Mouse (Mus musculus) hindbrain, embryonic 11.5 days (tissue): ENCODE data around the gene Fam161a. TPM values are rescaled to one million over a fixed set of nuclear protein-coding genes. Genes with fewer than 3 reads are reported as not detected.
A peak's percentile ranks its signal among the peaks of the same experiment; 100 is the strongest.

Experiments used
- ATAC-seq: fragments of 200-750 bp; cut with Nextera tagmentation; 2 replicates; pipeline ENCODE4 v1.8.0; 2017; ENCODE audit warnings: mild to moderate bottlenecking, moderate TSS enrichment, moderate library complexity; ENCODE audit not compliant: low FRiP score
- DNase-seq: peaks from one replicate; pipeline ENCODE4 v3.0.0-alpha.2; 2015; ENCODE audit warnings: low spot score
- H3K27ac ChIP-seq: fragments of 300-500 bp; sonication (generic); 2 replicates; pipeline ENCODE4 v1.5.1; 2014; ENCODE audit warnings: mild to moderate bottlenecking, low read depth, low read length
- H3K27me3 ChIP-seq: fragments of 300-500 bp; sonication (generic); 2 replicates; pipeline ENCODE4 v1.6.1; 2014; ENCODE audit warnings: mild to moderate bottlenecking, low read length, moderate library complexity, mixed read lengths; ENCODE audit not compliant: control insufficient read depth, insufficient read depth
- H3K36me3 ChIP-seq: fragments of 300-500 bp; sonication (generic); 2 replicates; pipeline ENCODE4 v1.6.1; 2014; ENCODE audit warnings: mild to moderate bottlenecking, low read length, moderate library complexity, mixed read lengths; ENCODE audit not compliant: control insufficient read depth, insufficient read depth
- H3K4me1 ChIP-seq: fragments of 300-500 bp; sonication (generic); replicated peaks from 2 replicates; pipeline ENCODE4 v1.6.1; 2014; ENCODE audit warnings: low read length, mixed read lengths; ENCODE audit not compliant: control insufficient read depth, insufficient read depth
- H3K4me2 ChIP-seq: fragments of 300-500 bp; sonication (generic); replicated peaks from 2 replicates; pipeline ENCODE4 v1.6.1; 2014; ENCODE audit warnings: mild to moderate bottlenecking, low read depth, low read length
- H3K4me3 ChIP-seq: fragments of 300-500 bp; sonication (generic); 2 replicates; pipeline ENCODE4 v1.5.1; 2014; ENCODE audit warnings: low read depth, low read length
- H3K9ac ChIP-seq: fragments of 300-500 bp; sonication (generic); 2 replicates; pipeline ENCODE4 v1.6.1; 2014; ENCODE audit warnings: low read depth, low read length
- H3K9me3 ChIP-seq: fragments of 300-500 bp; sonication (generic); 2 replicates; pipeline ENCODE4 v1.6.1; 2016; ENCODE audit warnings: low read length; ENCODE audit not compliant: control insufficient read depth
- WGBS: fragments of 180-500 bp; shearing (Covaris S2); extraction: QIAGEN DNeasy Blood & Tissue Kit; methylation state at CpG from one replicate; pipeline ENCODE4 v1.1.7; 2014; 5-methylcytosine and 5-hydroxymethylcytosine counted together
- polyA plus RNA-seq: library from polyadenylated mRNA; unstranded; fragments of >200 nt; fragmentation: Nextera tagmentation; extraction: Ambion mirVana; gene quantifications from 2 replicates; pipeline ENCODE4 v1.2.1, GENCODE M21; 2014

Fam161a gene
- polyA plus RNA-seq, 1 experiment from 2014 or later: 6.9 TPM

DNA sequence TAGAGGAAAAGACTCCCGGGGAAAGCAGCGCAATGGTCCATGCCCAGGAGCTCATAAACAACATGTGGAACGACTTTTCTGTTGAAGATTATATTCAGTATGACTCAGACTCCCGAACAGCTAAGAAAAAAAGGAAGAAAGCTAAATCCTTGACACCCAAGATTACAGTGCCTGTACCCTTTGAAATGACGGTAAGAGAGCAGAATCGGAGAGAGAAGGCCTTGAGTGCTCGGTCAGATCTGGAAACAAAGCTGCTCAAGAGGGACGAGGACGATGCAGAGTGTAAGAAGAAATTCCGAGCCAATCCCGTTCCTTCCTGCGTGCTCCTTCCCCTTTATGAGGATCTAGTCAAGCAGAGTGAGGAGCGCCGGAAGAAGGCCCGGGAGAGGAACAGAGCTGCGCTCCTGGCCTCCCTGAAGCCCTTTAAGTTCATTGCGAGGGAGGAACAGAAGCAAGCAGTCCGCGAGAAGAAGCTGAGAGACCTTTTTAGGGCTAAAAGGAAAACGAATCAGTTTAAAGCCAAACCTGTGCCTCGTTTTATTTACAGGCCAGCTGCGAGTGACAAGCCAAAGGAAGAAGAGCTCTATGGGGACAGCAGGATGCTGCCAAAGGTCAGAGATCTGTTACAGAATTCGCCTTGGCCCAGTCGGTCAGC is 12.9 kb downstream of the Fam161a start:
- WGBS: 66% methylated on average over 24 of the region's 24 CpGs
- no peaks in the 10 kb centered on the region for H3K36me3 ChIP-seq
- H3K4me1 ChIP-seq: no peaks in the 10 kb centered on the region
- no peaks in the 10 kb centered on the region for H3K9me3 ChIP-seq
- DNase-seq: no peak
- no peak for ATAC-seq
- H3K4me2 ChIP-seq: no peak overlapping the region
- no peaks in the 10 kb centered on the region for H3K27me3 ChIP-seq
- H3K4me3 ChIP-seq: no peak overlapping the region
- H3K9ac ChIP-seq: no peak overlapping the region
- no peak overlapping the region for H3K27ac ChIP-seq

DNA sequence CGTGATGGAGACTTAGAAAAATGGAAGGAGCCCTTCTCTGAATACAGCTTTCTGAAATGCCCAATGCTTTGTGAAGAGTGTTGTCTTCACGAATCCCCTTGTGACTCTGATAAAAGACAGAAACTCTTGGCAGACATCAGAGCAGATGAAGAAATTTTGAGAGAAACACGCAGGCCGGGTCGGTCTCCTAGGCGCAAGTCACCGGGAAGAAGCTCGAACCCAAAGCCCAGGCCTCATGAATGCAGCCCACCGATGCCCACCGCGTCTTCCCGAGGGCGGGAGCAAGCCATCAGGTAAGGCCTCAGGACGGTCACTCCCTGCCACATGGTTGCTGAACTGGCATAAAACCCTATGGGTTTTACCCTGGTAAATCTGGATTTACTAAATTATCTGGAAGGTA is 13.5 kb downstream of the Fam161a start:
- Histone ChIP-seq H3K4me3 (no peak overlapping the region), H3K4me1 (no peaks in the 10 kb centered on the region), H3K9me3 (no peaks in the 10 kb centered on the region), H3K4me2 (no peak overlapping the region), H3K27me3 (no peaks in the 10 kb centered on the region), H3K9ac (no peak overlapping the region), H3K27ac (no peak overlapping the region), H3K36me3 (no peaks in the 10 kb centered on the region)
- ATAC-seq (no peak), DNase-seq (no peak)
- 91% methylated on average over 14 of the region's 14 CpGs for WGBS

DNA sequence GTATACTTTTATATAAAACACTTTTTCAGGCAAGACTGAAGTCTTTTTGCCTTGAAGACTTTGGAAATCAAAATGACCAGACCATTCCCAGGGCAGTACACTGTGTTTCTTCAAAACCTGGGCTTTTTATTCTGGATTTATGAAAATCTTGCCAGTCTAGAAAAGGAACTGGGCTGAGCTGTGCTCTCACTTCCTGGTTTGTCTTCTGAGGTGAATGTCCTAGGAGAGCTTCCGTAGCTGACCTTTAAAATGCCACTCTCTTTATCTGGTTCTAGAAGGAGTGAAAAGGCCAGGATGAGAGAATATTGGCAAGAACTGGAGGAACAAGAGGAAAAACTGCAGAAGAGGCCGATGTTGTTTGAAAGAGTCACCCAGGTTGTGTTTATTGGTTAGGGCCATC is 15.8 kb downstream of the Fam161a start:
- Histone ChIP-seq H3K36me3 (no peaks in the 10 kb centered on the region), H3K4me3 (no peak overlapping the region), H3K4me1 (no peaks in the 10 kb centered on the region), H3K9me3 (no peaks in the 10 kb centered on the region), H3K27me3 (no peaks in the 10 kb centered on the region), H3K9ac (no peak overlapping the region), H3K4me2 (no peak overlapping the region), H3K27ac (no peak overlapping the region)
- 89% methylated on average over 2 of the region's 2 CpGs for WGBS
- DNase-seq: no peak
- no peak for ATAC-seq

DNA sequence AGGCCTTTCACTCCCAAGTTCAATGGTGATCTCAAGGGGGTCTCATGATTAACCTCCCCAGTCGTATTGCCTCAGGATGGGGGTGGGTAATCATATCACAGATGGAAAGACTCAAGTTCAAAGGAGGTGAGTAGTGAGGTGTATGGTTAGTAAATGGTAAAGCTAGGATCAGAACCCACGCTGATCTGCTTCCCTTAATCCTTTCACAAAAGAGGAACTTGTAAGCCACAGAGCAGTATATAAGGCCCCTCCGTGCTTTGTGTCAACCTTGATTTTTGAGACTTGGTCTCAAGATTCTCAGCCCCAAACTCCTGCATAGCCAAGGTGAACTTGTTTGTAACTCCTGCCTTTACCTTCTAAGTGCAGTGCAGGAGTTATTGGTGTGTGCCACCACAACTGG is 16.8 kb downstream of the Fam161a start:
- Histone ChIP-seq H3K27me3 (no peaks in the 10 kb centered on the region), H3K27ac (no peak overlapping the region), H3K4me1 (no peaks in the 10 kb centered on the region), H3K9ac (no peak overlapping the region), H3K4me3 (no peak overlapping the region), H3K9me3 (no peaks in the 10 kb centered on the region), H3K4me2 (no peak overlapping the region), H3K36me3 (no peaks in the 10 kb centered on the region)
- ATAC-seq (no peak), DNase-seq (no peak)
- 81% methylated on average over 3 of the region's 3 CpGs for WGBS

DNA sequence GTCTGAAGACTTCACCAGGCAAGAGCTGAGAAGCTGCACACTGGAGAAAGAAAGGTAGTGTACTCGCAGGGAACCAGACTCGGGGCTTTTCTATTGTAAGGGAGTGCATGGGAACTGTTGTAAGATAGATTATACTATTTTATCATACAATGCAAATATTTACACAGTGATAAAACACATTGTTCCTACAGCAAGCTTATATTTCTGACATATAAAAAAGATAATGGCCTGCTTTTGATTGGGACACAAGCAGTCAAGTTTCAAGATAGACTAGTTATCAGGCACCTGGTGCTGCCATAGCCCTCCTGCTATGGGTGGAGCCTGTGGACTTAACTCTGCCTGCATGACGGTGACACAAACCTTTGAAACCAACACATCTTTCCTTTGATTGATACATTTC is 21.6 kb downstream of the Fam161a start:
- no peak overlapping the region for H3K9ac ChIP-seq
- H3K36me3 ChIP-seq: no peaks in the 10 kb centered on the region

DNA sequence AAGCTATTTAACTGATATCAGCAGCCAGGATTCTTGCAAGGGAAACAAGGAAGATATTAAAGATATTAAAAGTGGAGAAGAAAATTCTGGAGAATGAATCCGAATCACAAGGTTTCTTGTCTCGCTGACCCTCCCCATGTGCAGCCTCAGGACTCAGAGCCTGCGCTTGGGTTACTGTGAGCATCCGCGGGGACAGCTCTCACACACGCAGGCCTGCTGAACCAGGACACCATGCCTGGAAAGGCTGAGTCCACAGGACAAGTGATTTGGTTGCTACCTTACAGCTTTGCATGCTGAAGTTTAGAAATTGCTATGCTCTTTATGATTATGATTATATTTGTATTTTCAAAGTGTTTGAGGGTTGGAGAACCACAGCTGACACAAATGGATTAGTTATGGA is 22.1 kb downstream of the Fam161a start:
- ATAC-seq: no peak
- H3K27me3 ChIP-seq: no peaks in the 10 kb centered on the region
- no peak overlapping the region for H3K4me3 ChIP-seq
- H3K36me3 ChIP-seq: no peaks in the 10 kb centered on the region
- no peak overlapping the region for H3K4me2 ChIP-seq
- WGBS: 78% methylated on average over 6 of the region's 6 CpGs
- H3K4me1 ChIP-seq: no peaks in the 10 kb centered on the region
- H3K9me3 ChIP-seq: no peaks in the 10 kb centered on the region
- H3K9ac ChIP-seq: no peak overlapping the region
- DNase-seq: no peak
- H3K27ac ChIP-seq: no peak overlapping the region

More for the DNA sequence above, 21.6 kb downstream of the Fam161a start:
- no peak for ATAC-seq
- no peak overlapping the region for H3K4me2 ChIP-seq
- WGBS: 79% methylated on average over 3 of the region's 3 CpGs
- H3K27ac ChIP-seq: no peak overlapping the region
- no peaks in the 10 kb centered on the region for H3K4me1 ChIP-seq
- DNase-seq: no peak
- H3K4me3 ChIP-seq: no peak overlapping the region
- no peaks in the 10 kb centered on the region for H3K27me3 ChIP-seq
- H3K9me3 ChIP-seq: no peaks in the 10 kb centered on the region

DNA sequence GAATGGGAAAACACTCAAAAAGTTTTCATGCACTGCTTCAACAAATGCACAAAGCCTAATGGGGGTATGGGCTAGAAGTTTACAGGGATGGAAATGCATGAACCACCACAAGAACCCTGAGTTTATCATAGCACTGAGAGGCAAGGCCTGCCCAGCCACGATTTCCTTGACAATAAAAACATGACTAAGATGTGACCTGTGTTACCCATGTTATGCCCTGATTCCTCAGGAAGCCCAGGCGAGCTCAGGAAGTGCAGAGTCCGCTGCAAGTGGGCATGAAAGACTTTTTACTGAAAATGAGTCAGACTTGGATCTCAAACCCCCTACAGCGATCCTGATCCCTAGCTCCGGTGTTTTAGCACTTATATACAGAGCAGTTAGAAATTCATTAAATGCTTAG is 39.9 kb downstream of the Fam161a start:
- no peak overlapping the region for H3K4me2 ChIP-seq
- H3K9ac ChIP-seq: no peak overlapping the region
- no peak overlapping the region for H3K4me3 ChIP-seq
- DNase-seq: no peak
- H3K27ac ChIP-seq: no peak overlapping the region
- WGBS: 68% methylated on average over 5 of the region's 5 CpGs
- H3K36me3 ChIP-seq: no peaks in the 10 kb centered on the region
- no peak for ATAC-seq
- no peaks in the 10 kb centered on the region for H3K27me3 ChIP-seq
- no peaks in the 10 kb centered on the region for H3K4me1 ChIP-seq
- H3K9me3 ChIP-seq: no peaks in the 10 kb centered on the region

DNA sequence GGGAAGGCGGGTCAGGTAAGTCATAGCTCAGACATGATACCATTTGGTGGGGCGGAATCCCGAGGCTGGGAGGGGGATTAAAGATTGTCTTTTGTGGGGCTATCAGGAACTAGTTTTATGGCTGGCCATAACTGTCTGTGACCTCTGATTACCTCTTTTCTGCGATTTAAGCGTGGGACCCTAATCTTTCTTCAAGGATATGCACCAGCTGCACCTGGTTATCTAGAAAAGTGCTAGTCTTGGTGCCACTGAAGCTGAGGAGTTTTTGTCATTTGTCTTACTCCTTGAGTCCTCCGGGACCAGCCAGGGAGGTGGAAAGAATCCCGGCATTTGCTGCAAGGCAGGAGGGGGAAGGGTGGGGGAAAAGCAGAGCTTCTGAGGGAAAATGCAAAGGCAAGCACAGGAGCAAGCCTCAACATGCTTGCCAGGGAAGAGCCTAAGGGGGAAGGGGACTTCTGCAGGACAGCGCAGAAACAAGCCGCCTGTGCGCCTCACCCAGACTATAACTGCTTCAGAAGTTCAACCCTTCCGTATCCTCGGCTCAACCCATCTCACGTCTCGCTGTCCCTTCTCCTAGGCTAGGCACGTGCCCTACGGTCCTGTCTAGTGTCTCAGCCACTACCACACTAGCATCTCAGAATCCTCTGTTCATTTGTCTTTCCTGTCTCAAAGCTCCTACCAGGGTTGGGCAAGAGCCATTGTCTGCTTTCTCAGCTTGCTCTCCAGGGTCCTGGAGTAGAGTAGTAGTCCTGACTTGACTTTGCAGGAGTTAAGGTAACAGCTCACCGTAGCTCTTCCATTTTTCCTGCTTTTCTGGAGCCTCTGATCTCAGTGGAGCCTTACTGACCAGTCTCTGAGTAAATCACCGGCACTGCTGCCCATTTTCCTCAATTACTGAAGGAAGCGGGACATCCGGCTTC is 40.6 kb downstream of the Fam161a start:
- no peaks in the 10 kb centered on the region for H3K36me3 ChIP-seq
- H3K4me1 ChIP-seq: no peaks in the 10 kb centered on the region
- peak; percentile 14 for DNase-seq
- no peak overlapping the region for H3K4me2 ChIP-seq
- 46% methylated on average over 20 of the region's 20 CpGs for WGBS
- no peak for ATAC-seq
- H3K27ac ChIP-seq: no peak overlapping the region
- H3K9me3 ChIP-seq: no peaks in the 10 kb centered on the region
- no peak overlapping the region for H3K4me3 ChIP-seq
- no peaks in the 10 kb centered on the region for H3K27me3 ChIP-seq
- H3K9ac ChIP-seq: no peak overlapping the region

DNA sequence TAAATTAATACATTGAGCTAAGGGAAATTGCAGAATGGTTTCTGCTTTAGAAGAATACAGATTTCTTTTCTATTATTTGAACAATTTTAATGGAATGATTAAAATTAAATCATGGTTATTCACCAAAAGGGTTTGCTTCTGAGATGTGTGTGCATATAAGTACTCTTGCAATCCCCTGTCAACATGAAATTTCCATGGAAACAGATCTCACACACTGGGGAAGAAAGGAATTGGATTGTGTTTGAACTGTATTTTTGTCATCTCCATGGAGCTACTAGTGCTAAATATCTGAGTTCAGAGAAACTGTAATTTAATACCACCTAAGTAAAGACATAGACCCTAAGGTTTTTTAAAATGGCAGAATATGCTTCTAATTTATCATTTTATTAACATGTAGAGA is 42.3 kb downstream of the Fam161a start:
- Histone ChIP-seq H3K9me3 (no peaks in the 10 kb centered on the region), H3K27ac (no peak overlapping the region), H3K9ac (no peak overlapping the region), H3K36me3 (no peaks in the 10 kb centered on the region), H3K4me1 (no peaks in the 10 kb centered on the region), H3K4me3 (no peak overlapping the region), H3K4me2 (no peak overlapping the region), H3K27me3 (no peaks in the 10 kb centered on the region)
- DNase-seq (no peak), ATAC-seq (no peak)
